Comparison of ENCODE assay signal across 10 mouse cellular contexts in the genomic region with DNA sequence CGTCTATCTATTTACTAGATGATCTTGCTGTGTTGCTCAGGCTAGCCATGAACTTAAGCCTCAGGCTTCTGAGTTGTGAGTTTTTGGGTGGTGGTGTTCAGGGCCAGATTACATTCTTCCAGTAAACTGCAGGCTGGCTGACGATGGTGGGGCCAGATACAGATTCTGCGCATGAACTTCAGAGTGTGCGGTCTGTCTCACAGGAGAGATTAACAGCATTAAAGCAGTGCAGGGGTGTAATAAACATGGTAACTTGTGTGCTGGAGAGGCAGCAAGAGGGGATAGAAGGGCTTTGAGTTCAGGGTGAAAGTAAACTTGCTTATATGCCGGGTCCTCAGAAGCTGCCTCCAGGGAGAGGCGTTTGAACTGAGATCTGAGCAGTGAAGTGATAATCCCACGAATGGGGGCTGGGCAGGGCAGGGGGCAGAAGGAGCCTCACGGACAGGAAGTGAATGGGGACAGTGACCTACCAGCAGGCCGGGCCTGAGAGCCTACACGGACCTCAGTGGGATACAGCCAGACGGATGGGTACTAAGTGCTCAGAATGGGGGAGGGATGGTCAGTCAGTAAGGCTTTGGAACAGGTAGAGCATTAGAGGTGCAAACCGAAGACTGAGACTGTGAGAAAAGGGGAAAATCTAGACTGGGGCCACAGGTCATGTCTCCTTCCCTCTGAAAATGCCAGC. TPM values are rescaled to one million over a fixed set of nuclear protein-coding genes. Genes with fewer than 3 reads are reported as not detected.
DNase-seq lines count a peak whose midpoint lies in the region; ATAC-seq and TF ChIP-seq lines count a peak whose summit lies in the region.
"Had no signal": no experiment of that assay in that cellular context is flagged by ENCODE, and none has a peak within 500 bp of the region (broad histone marks: within the 10 kb centered on the region; RNA-seq: fewer than 3 reads in every experiment).

No protein-coding gene starts in this region.

- H3K4me1 ChIP-seq in lung, embryonic 14.5 days (ENCODE audit: insufficient read depth), result peaks cover 34% of the 10 kb centered on the region
- H3K4me1 ChIP-seq in lung, adult 2 months (ENCODE audit: control insufficient read depth, insufficient read depth, low read length), result peaks cover 18% of the 10 kb centered on the region
- H3K4me1 ChIP-seq in stomach, embryonic 16.5 days (ENCODE audit: control insufficient read depth, insufficient read depth, low read length), result peaks cover 24% of the 10 kb centered on the region

- no peaks in the 10 kb centered on the region for H3K9me3 ChIP-seq in lung, embryonic 14.5 days (ENCODE audit: low read depth, low read length)
- H3K9me3 ChIP-seq in stomach, embryonic 16.5 days (replicated peaks; ENCODE audit: control insufficient read depth, low read length), result no peaks in the 10 kb centered on the region

- intact Hi-C loops in heart, postnatal 14 days (cut with DNase I), result loop anchor here (5.0 to 10.0 kb wide), 2 partner anchors 53 to 115 kb away; no protein-coding TSS in a partner anchor

- no peak for ATAC-seq in lung, embryonic 14.5 days (ENCODE audit: insufficient read depth)
- no peak for ATAC-seq in stomach, embryonic 16.5 days (ENCODE audit: insufficient read depth, low FRiP score)
- no peak for ATAC-seq in cerebellum, adult (ENCODE audit: insufficient number of reproducible peaks, low FRiP score, low TSS enrichment)

- H3K9ac ChIP-seq in lung, embryonic 14.5 days, result no peak overlapping the region
- H3K9ac ChIP-seq in stomach, embryonic 16.5 days (ENCODE audit: low read length), result 0 out of 2 replicates have a peak overlapping the region, but pooled peaks have one; percentile 7

- 47% methylated on average over 12 of the region's 12 CpGs for WGBS in lung, embryonic 14.5 days
- WGBS in lung, adult 2 months, result 75% methylated on average over 12 of the region's 12 CpGs
- WGBS in stomach, embryonic 16.5 days, result 58% methylated on average over 12 of the region's 12 CpGs

- no peaks in the 10 kb centered on the region for H3K27me3 ChIP-seq in lung, embryonic 14.5 days (ENCODE audit: insufficient read depth, low read length)
- no peaks in the 10 kb centered on the region for H3K27me3 ChIP-seq in stomach, embryonic 16.5 days (ENCODE audit: control insufficient read depth, insufficient read depth, low read length)

- H3K36me3 ChIP-seq in lung, embryonic 14.5 days (ENCODE audit: insufficient read depth), result peaks cover 22% of the 10 kb centered on the region
- H3K36me3 ChIP-seq in stomach, embryonic 16.5 days (ENCODE audit: control insufficient read depth, insufficient read depth, low read length), result peaks cover 4% of the 10 kb centered on the region; the same call in 1 of the 2 replicates

- no peak for TF ChIP-seq CTCF in lung, embryonic 14.5 days (IDR thresholded peaks at IDR 0.05; ENCODE audit: low read depth)
- TF ChIP-seq CTCF in lung, adult 2 months (IDR thresholded peaks at IDR 0.05; ENCODE audit: insufficient read depth, low read length), result no peak

- DNase-seq in heart, adult 11 months, result peak; percentile 90
- no peak for DNase-seq in heart, postnatal 14 days
- DNase-seq in lung, embryonic 14.5 days, result no peak
- no peak for DNase-seq in lung, adult 2 months
- peak; percentile 21 for DNase-seq in lung, postnatal 14 days
- no peak for DNase-seq in B cell, adult 2 months
- DNase-seq: gastrocnemius, postnatal 10 days; liver had no signal

- no peak overlapping the region for H3K4me3 ChIP-seq in lung, embryonic 14.5 days (ENCODE audit: low read depth, low read length)
- H3K4me3 ChIP-seq in lung, adult 2 months (replicated peaks; ENCODE audit: extremely low read depth, low read depth, low read length), result no peak overlapping the region
- H3K4me3 ChIP-seq in stomach, embryonic 16.5 days (replicated peaks; ENCODE audit: low read length), result no peak overlapping the region

- peak overlapping the region; percentile 40; the same call in 1 of the 2 replicates for H3K4me2 ChIP-seq in lung, embryonic 14.5 days
- H3K4me2 ChIP-seq in stomach, embryonic 16.5 days (ENCODE audit: low read depth, low read length), result no peak overlapping the region

- TF ChIP-seq POLR2A in lung, adult 2 months (IDR thresholded peaks at IDR 0.05; ENCODE audit: borderline replicate concordance, extremely low read depth, low read depth, low read length), result no peak

- no peak overlapping the region for H3K27ac ChIP-seq in lung, embryonic 14.5 days (ENCODE audit: low read depth)
- H3K27ac ChIP-seq in stomach, embryonic 16.5 days (ENCODE audit: low read length), result no peak overlapping the region

RNA-seq across cellular contexts. Expression of gene Sh3rf1, which starts 6.0 kb away (rescaled TPM):
- total RNA-seq in heart, postnatal 14 days (2021), result 1 to 10 TPM; 8.0 to 8.8 TPM
- polyA plus RNA-seq in lung, embryonic 14.5 days (2014; fragmentation: Nextera tagmentation; extraction: Ambion mirVana), result 21.2 and 22.5 TPM in 2 replicates
- polyA plus RNA-seq in lung, adult 2 months (2012; rRNA removed), result 19.7 and 20.1 TPM in 2 replicates
- polyA plus RNA-seq in stomach, embryonic 16.5 days (2015; fragmentation: Nextera tagmentation; extraction: Ambion mirVana), result 10.2 and 11.0 TPM in 2 replicates

Comparison
In these comparisons a context has a peak if more than half of its experiments do, and no peak if none do; other contexts are left out.
1. DNase-seq: peak in heart, adult 11 months (single experiment) and lung, postnatal 14 days (single experiment); none in heart, postnatal 14 days (0 of 2), lung, embryonic 14.5 days (single experiment), lung, adult 2 months (single experiment) and B cell, adult 2 months (0 of 2).